In the genomic region with DNA sequence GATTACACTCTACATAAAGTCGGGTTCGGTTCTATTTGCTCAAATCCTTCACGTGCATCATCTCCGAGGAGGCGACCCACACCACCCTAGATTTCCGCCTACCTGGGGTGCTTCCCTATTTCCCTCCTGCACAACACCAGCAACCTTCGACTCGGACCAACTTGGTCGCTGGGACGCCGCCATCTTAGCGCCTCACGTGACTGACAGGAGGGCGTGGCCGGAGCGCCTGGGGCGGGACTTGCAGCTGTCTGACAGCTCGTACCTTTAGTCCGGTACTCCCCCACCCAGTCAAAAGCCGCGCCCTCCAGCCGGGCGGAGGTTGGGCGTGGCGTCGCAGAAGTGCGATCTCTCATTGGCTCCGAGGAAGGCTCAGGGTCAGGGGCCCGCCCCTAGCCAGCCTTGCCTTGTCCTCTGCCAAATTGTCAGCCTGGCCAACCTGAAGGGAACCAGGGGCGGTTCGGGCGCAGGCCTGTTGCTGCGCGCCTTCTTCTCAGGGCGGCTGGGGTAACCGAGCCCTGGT, we compare ENCODE assay signal across 8 mouse cellular contexts. TPM values are rescaled to one million over a fixed set of nuclear protein-coding genes. Genes with fewer than 3 reads are reported as not detected.
DNase-seq lines count a peak whose midpoint lies in the region; ATAC-seq lines count a peak whose summit lies in the region.

A gene (minus strand): TSS at position 209 of the 520 bp plus-strand sequence.

- peak; percentile 100 for ATAC-seq in heart, embryonic 13.5 days (ENCODE audit: extremely low read depth, insufficient number of reproducible peaks, low FRiP score, low TSS enrichment)
- ATAC-seq in liver, embryonic 12.5 days, result peak; percentile 100
- ATAC-seq in stomach, embryonic 15.5 days (ENCODE audit: insufficient read depth, low FRiP score, low read depth), result peak; percentile 100

- H3K4me1 ChIP-seq in brown adipose tissue, adult 24 weeks (ENCODE audit: control insufficient read depth, insufficient read depth, insufficient read length, low read length), result no peaks in the 10 kb centered on the region
- peaks cover 14% of the 10 kb centered on the region for H3K4me1 ChIP-seq in heart, embryonic 13.5 days
- H3K4me1 ChIP-seq in liver, embryonic 12.5 days, result peaks cover 26% of the 10 kb centered on the region
- no peaks in the 10 kb centered on the region; the same call in 1 of the 2 replicates for H3K4me1 ChIP-seq in stomach, embryonic 15.5 days

- peaks cover 8% of the 10 kb centered on the region for H3K27me3 ChIP-seq in heart, embryonic 13.5 days (replicated peaks)
- H3K27me3 ChIP-seq in liver, embryonic 12.5 days (replicated peaks), result peaks cover 4% of the 10 kb centered on the region; the same call in 1 of the 2 replicates
- no peaks in the 10 kb centered on the region for H3K27me3 ChIP-seq in stomach, embryonic 15.5 days (replicated peaks)

- WGBS in heart, embryonic 13.5 days, result under 1% methylated on average over 36 of the region's 36 CpGs
- under 1% methylated on average over 36 of the region's 36 CpGs for WGBS in liver, embryonic 12.5 days (ENCODE audit: insufficient replicate concordance)
- under 1% methylated on average over 36 of the region's 36 CpGs for WGBS in stomach, embryonic 15.5 days

- no peaks in the 10 kb centered on the region for H3K9me3 ChIP-seq in heart, embryonic 13.5 days
- no peaks in the 10 kb centered on the region for H3K9me3 ChIP-seq in liver, embryonic 12.5 days (replicated peaks)
- H3K9me3 ChIP-seq in stomach, embryonic 15.5 days, result no peaks in the 10 kb centered on the region

- peaks cover 15% of the 10 kb centered on the region for H3K36me3 ChIP-seq in heart, embryonic 13.5 days
- H3K36me3 ChIP-seq in liver, embryonic 12.5 days, result peaks cover 8% of the 10 kb centered on the region
- H3K36me3 ChIP-seq in stomach, embryonic 15.5 days, result no peaks in the 10 kb centered on the region

- peak within 1 kb of the TSS; percentile 89 for H3K4me3 ChIP-seq in brown adipose tissue, adult 24 weeks (ENCODE audit: insufficient read depth, low read depth, low read length)
- peak within 1 kb of the TSS; percentile 70 for H3K4me3 ChIP-seq in heart, embryonic 13.5 days
- H3K4me3 ChIP-seq in liver, embryonic 12.5 days, result peak within 1 kb of the TSS; percentile 75
- H3K4me3 ChIP-seq in stomach, embryonic 15.5 days (replicated peaks), result peak within 1 kb of the TSS; percentile 69

- H3K27ac ChIP-seq in brown adipose tissue, adult 24 weeks (replicated peaks; ENCODE audit: low read depth, low read length), result peak within 1 kb of the TSS; percentile 60
- peak within 1 kb of the TSS; percentile 65 for H3K27ac ChIP-seq in heart, embryonic 13.5 days (replicated peaks)
- peak within 1 kb of the TSS; percentile 76 for H3K27ac ChIP-seq in liver, embryonic 12.5 days
- peak within 1 kb of the TSS; percentile 71 for H3K27ac ChIP-seq in stomach, embryonic 15.5 days

- peak within 1 kb of the TSS; percentile 95 for H3K4me2 ChIP-seq in heart, embryonic 13.5 days
- H3K4me2 ChIP-seq in liver, embryonic 12.5 days, result peak within 1 kb of the TSS; percentile 93
- H3K4me2 ChIP-seq in stomach, embryonic 15.5 days, result peak within 1 kb of the TSS; percentile 96

- peak; percentile 99 for DNase-seq in CD4-positive, CD25-positive, alpha-beta regulatory T cell, adult 2 months (ENCODE audit: low read depth, low spot score)
- DNase-seq in fat pad, adult 2 months (ENCODE audit: extremely low read depth, low read depth, low spot score), result peak; percentile 80
- DNase-seq in kidney, postnatal 10 days, result peak; percentile 99
- DNase-seq in natural killer cell, adult 2 months (ENCODE audit: low spot score in 2 of 2), result peak; percentile 99

- H3K9ac ChIP-seq in heart, embryonic 13.5 days, result peak within 1 kb of the TSS; percentile 83
- H3K9ac ChIP-seq in liver, embryonic 12.5 days, result peak within 1 kb of the TSS; percentile 82
- peak within 1 kb of the TSS; percentile 59 for H3K9ac ChIP-seq in stomach, embryonic 15.5 days

RNA-seq across cellular contexts. Expression of the gene that starts here (rescaled TPM):
- polyA plus RNA-seq in brown adipose tissue, adult 24 weeks (2012; ENCODE audit: insufficient read depth, insufficient read length, missing spikeins), result 47.4 and 60.3 TPM in 2 replicates
- polyA plus RNA-seq in heart, embryonic 13.5 days (2015; fragmentation: Nextera tagmentation; extraction: Ambion mirVana), result 29.2 and 32.1 TPM in 2 replicates
- polyA plus RNA-seq in liver, embryonic 12.5 days (2016; fragmentation: Nextera tagmentation; extraction: Ambion mirVana), result 14.0 and 15.7 TPM in 2 replicates
- 31.6 and 32.8 TPM in 2 replicates for polyA plus RNA-seq in stomach, embryonic 15.5 days (2015; fragmentation: Nextera tagmentation; extraction: Ambion mirVana)

Comparison
In these comparisons a context has a peak if more than half of its experiments do, and no peak if none do; other contexts are left out.
1. Peak in every context shown above with its lines: DNase-seq, ATAC-seq, H3K4me3 ChIP-seq and H3K27ac ChIP-seq.